Mouse (Mus musculus) stomach, embryonic 14.5 days (tissue): ENCODE measurements around the gene Galk1. TPM values are rescaled to one million over a fixed set of nuclear protein-coding genes. Genes with fewer than 3 reads are reported as not detected.
"Not testable (repeated sequence)": the region's sequence is repeated elsewhere in the genome, so short reads cannot be mapped to it uniquely, and the experiment has no call there.

Experiments used
- ATAC-seq: fragments of 200-750 bp; cut with Nextera tagmentation; 2 replicates; pipeline ENCODE4 v1.8.0; 2017; ENCODE audit warnings: low read depth, moderate TSS enrichment; ENCODE audit not compliant: insufficient number of reproducible peaks, insufficient read depth, low FRiP score
- H3K27ac ChIP-seq: fragments of 300-500 bp; sonication (generic); 2 replicates; pipeline ENCODE4 v1.5.1; 2014; ENCODE audit warnings: mild to moderate bottlenecking, low read length, moderate library complexity, mixed read lengths
- H3K27me3 ChIP-seq: fragments of 300-500 bp; sonication (generic); 2 replicates; pipeline ENCODE4 v1.6.1; 2014; ENCODE audit warnings: low read length, control low read depth, mixed read lengths; ENCODE audit not compliant: control insufficient read depth, insufficient read depth
- H3K36me3 ChIP-seq: fragments of 300-500 bp; sonication (generic); 2 replicates; pipeline ENCODE4 v1.6.1; 2014; ENCODE audit warnings: mild to moderate bottlenecking, control low read depth, low read length, moderate library complexity, mixed read lengths; ENCODE audit not compliant: control insufficient read depth, insufficient read depth
- H3K4me1 ChIP-seq: fragments of 300-500 bp; sonication (generic); 2 replicates; pipeline ENCODE4 v1.6.1; 2014; ENCODE audit warnings: low read length, control low read depth, mixed read lengths; ENCODE audit not compliant: control insufficient read depth, insufficient read depth
- H3K4me2 ChIP-seq: fragments of 300-500 bp; sonication (generic); replicated peaks from 2 replicates; pipeline ENCODE4 v1.6.1; 2014; ENCODE audit warnings: low read depth, low read length, control low read depth
- H3K4me3 ChIP-seq: fragments of 300-500 bp; sonication (generic); 2 replicates; pipeline ENCODE4 v1.5.1; 2014; ENCODE audit warnings: low read depth, low read length, control low read depth
- H3K9ac ChIP-seq: fragments of 300-500 bp; sonication (generic); replicated peaks from 2 replicates; pipeline ENCODE4 v1.6.1; 2014; ENCODE audit warnings: low read depth, mild to moderate bottlenecking, control low read depth, low read length, moderate library complexity, mixed read lengths
- H3K9me3 ChIP-seq: fragments of 300-500 bp; sonication (generic); 2 replicates; pipeline ENCODE4 v1.6.1; 2016; ENCODE audit warnings: low read depth, low read length, control low read depth; ENCODE audit not compliant: control insufficient read depth
- WGBS: fragments of 180-500 bp; shearing (Covaris S2); extraction: QIAGEN DNeasy Blood & Tissue Kit; methylation state at CpG from one replicate; pipeline ENCODE4 v1.1.7; 2014; 5-methylcytosine and 5-hydroxymethylcytosine counted together
- polyA plus RNA-seq: library from polyadenylated mRNA; unstranded; fragments of >200 nt; fragmentation: Nextera tagmentation; extraction: Ambion mirVana; gene quantifications from 2 replicates; pipeline ENCODE4 v1.2.1, GENCODE M21; 2014

Gene Galk1
- polyA plus RNA-seq, 1 experiment from 2014 or later, result 164 TPM

GRCm38 (mm10) chr11:116027756-116028155, 15.2 kb upstream of the Galk1 start, which contains the start of gene H3f3b:
H3f3b (minus strand) TSS chr11:116027962.
- Histone ChIP-seq H3K36me3 (no peaks in the 10 kb centered on the region), H3K27ac (no peak within 1 kb of the TSS), H3K9ac (no peak within 1 kb of the TSS), H3K4me1 (peaks cover 7% of the 10 kb centered on the region; the same call in 1 of the 2 replicates), H3K9me3 (no peaks in the 10 kb centered on the region), H3K27me3 (no peaks in the 10 kb centered on the region), H3K4me2 (no peak within 1 kb of the TSS), H3K4me3 (no peak within 1 kb of the TSS)
- 81% methylated on average over 4 of the region's 4 CpGs for WGBS
- ATAC-seq, result no peak

- WGBS, result 88% methylated on average over 3 of the region's 3 CpGs
- no peak overlapping the region for H3K4me2 ChIP-seq
- 0 out of 2 replicates have a peak, but pooled peaks cover 5% of the 10 kb centered on the region for H3K4me1 ChIP-seq
- no peak overlapping the region for H3K27ac ChIP-seq
- ATAC-seq, result no peak
- H3K4me3 ChIP-seq, result no peak overlapping the region
- no peaks in the 10 kb centered on the region for H3K27me3 ChIP-seq
- H3K9ac ChIP-seq, result no peak overlapping the region
- no peaks in the 10 kb centered on the region for H3K9me3 ChIP-seq
- H3K36me3 ChIP-seq, result peaks cover 12% of the 10 kb centered on the region
Measured at GRCm38 (mm10) chr11:116025056-116025845, 12.7 kb upstream of the Galk1 start.

- under 1% methylated on average over 37 of the region's 37 CpGs for WGBS
- peak; percentile 94 for ATAC-seq
- Histone ChIP-seq H3K4me1 (0 out of 2 replicates have a peak, but pooled peaks cover 5% of the 10 kb centered on the region), H3K27me3 (no peaks in the 10 kb centered on the region), H3K9me3 (no peaks in the 10 kb centered on the region), H3K4me3 (peak overlapping the region; percentile 90), H3K9ac (peak overlapping the region; percentile 99), H3K27ac (peak overlapping the region; percentile 100), H3K4me2 (no peak overlapping the region), H3K36me3 (peaks cover 12% of the 10 kb centered on the region)
Measured at GRCm38 (mm10) chr11:116024356-116024808, 11.9 kb upstream of the Galk1 start.

- peak; percentile 64 for ATAC-seq
- Histone ChIP-seq H3K4me2 (peak overlapping the region; percentile 56), H3K36me3 (peaks cover 12% of the 10 kb centered on the region), H3K27ac (peak overlapping the region; percentile 100), H3K4me1 (0 out of 2 replicates have a peak, but pooled peaks cover 5% of the 10 kb centered on the region), H3K9ac (peak overlapping the region; percentile 99), H3K9me3 (no peaks in the 10 kb centered on the region), H3K27me3 (no peaks in the 10 kb centered on the region), H3K4me3 (peak overlapping the region; percentile 90)
- WGBS, result under 1% methylated on average over 52 of the region's 57 CpGs
Measured at GRCm38 (mm10) chr11:116023771-116024355, 11.3 kb upstream of the Galk1 start.

- peak overlapping the region; percentile 56 for H3K4me2 ChIP-seq
- H3K36me3 ChIP-seq, result peaks cover 12% of the 10 kb centered on the region
- not testable (repeated sequence) for ATAC-seq, H3K4me1 ChIP-seq, H3K9me3 ChIP-seq, H3K27me3 ChIP-seq
- H3K4me3 ChIP-seq, result peak overlapping the region; percentile 90
- peak overlapping the region; percentile 99 for H3K9ac ChIP-seq
- peak overlapping the region; percentile 100 for H3K27ac ChIP-seq
- 3% methylated on average over 18 of the region's 18 CpGs for WGBS
Measured at GRCm38 (mm10) chr11:116023074-116023770, 10.7 kb upstream of the Galk1 start.

- no peaks in the 10 kb centered on the region for H3K9me3 ChIP-seq
- peak overlapping the region; percentile 1; the same call in 1 of the 2 replicates for H3K9ac ChIP-seq
- H3K4me1 ChIP-seq, result 0 out of 2 replicates have a peak, but pooled peaks cover 5% of the 10 kb centered on the region
- no peak overlapping the region for H3K27ac ChIP-seq
- peak overlapping the region; percentile 90 for H3K4me3 ChIP-seq
- peak overlapping the region; percentile 56 for H3K4me2 ChIP-seq
- no peak for ATAC-seq
- H3K27me3 ChIP-seq, result no peaks in the 10 kb centered on the region
- H3K36me3 ChIP-seq, result peaks cover 12% of the 10 kb centered on the region
- WGBS, result 44% methylated on average over 4 of the region's 4 CpGs
Measured at GRCm38 (mm10) chr11:116022256-116022780, 9.8 kb upstream of the Galk1 start.

- no peak for ATAC-seq
- H3K27me3 ChIP-seq, result no peaks in the 10 kb centered on the region
- no peaks in the 10 kb centered on the region for H3K9me3 ChIP-seq
- H3K9ac ChIP-seq, result no peak overlapping the region
- H3K36me3 ChIP-seq, result peaks cover 12% of the 10 kb centered on the region
- 0 out of 2 replicates have a peak, but pooled peaks cover 5% of the 10 kb centered on the region for H3K4me1 ChIP-seq
- peak overlapping the region; percentile 56; the same call in 1 of the 2 replicates for H3K4me2 ChIP-seq
- peak overlapping the region; percentile 90; the same call in 1 of the 2 replicates for H3K4me3 ChIP-seq
- H3K27ac ChIP-seq, result no peak overlapping the region
- 70% methylated on average over 6 of the region's 6 CpGs for WGBS
Measured at GRCm38 (mm10) chr11:116021328-116022220, 9.1 kb upstream of the Galk1 start.
